Mouse (Mus musculus) testis, adult 2 months (tissue): ENCODE data around the gene Pde11a. TPM values are rescaled to one million over a fixed set of nuclear protein-coding genes. Genes with fewer than 3 reads are reported as not detected.

Experiments
- H3K27ac ChIP-seq: fragments of 200-500 bp; 2 replicates; pipeline ENCODE4 v1.5.1; 2012; ENCODE audit warnings: low read depth, low read length; ENCODE audit not compliant: control insufficient read depth, insufficient read depth
- H3K27me3 ChIP-seq: fragments of 200-500 bp; 2 replicates; pipeline ENCODE4 v1.6.1; 2012; ENCODE audit warnings: mild to moderate bottlenecking, low read length, moderate library complexity; ENCODE audit not compliant: control insufficient read depth, insufficient read depth
- H3K36me3 ChIP-seq: fragments of 200-500 bp; 2 replicates; pipeline ENCODE4 v1.6.1; 2012; ENCODE audit warnings: mild to moderate bottlenecking, low read length; ENCODE audit not compliant: control insufficient read depth, insufficient read depth
- H3K4me1 ChIP-seq: fragments of 200-500 bp; 2 replicates; pipeline ENCODE4 v1.6.1; 2012; ENCODE audit warnings: low read length; ENCODE audit not compliant: control insufficient read depth, insufficient read depth
- H3K4me3 ChIP-seq: fragments of 200-500 bp; 2 replicates; pipeline ENCODE4 v1.5.1; 2012; ENCODE audit warnings: low read depth, mild to moderate bottlenecking, low read length, moderate library complexity, mixed read lengths; ENCODE audit not compliant: control insufficient read depth
- CTCF ChIP-seq: fragments of 200-500 bp; IDR thresholded peaks from 2 replicates; pipeline ENCODE4 v1.5.1; 2012; ENCODE audit warnings: low read depth, mild to moderate bottlenecking, inconsistent platforms, low read length, moderate library complexity; ENCODE audit not compliant: control insufficient read depth, insufficient read depth, insufficient replicate concordance
- POLR2A ChIP-seq: fragments of 200-500 bp; IDR thresholded peaks from 2 replicates; pipeline ENCODE4 v1.6.1; 2012; ENCODE audit warnings: low read depth, mild to moderate bottlenecking, inconsistent platforms, low read length, moderate library complexity; ENCODE audit not compliant: control insufficient read depth
- polyA plus RNA-seq: library from polyadenylated mRNA; depleted of rRNA; stranded (reverse); fragments of >200 nt; gene quantifications from 2 replicates; pipeline ENCODE4 v1.2.3, GENCODE M21; 2012

Gene Pde11a
- polyA plus RNA-seq, 1 experiment, result 0.53 TPM

GRCm38 (mm10) chr2:76237638-76238420, 100.7 kb downstream of the Pde11a start:
- Histone ChIP-seq H3K36me3 (no peaks in the 10 kb centered on the region), H3K4me1 (no peaks in the 10 kb centered on the region), H3K4me3 (no peak overlapping the region), H3K27me3 (no peaks in the 10 kb centered on the region), H3K27ac (no peak overlapping the region)
- no peak for TF ChIP-seq POLR2A
- no peak for TF ChIP-seq CTCF

GRCm38 (mm10) chr2:76220364-76221108, 118.0 kb downstream of the Pde11a start:
- no peak overlapping the region for H3K27ac ChIP-seq
- peaks cover 2% of the 10 kb centered on the region for H3K4me1 ChIP-seq
- H3K27me3 ChIP-seq, result no peaks in the 10 kb centered on the region
- no peak overlapping the region for H3K4me3 ChIP-seq
- TF ChIP-seq POLR2A (no peak), CTCF (no peak)
- no peaks in the 10 kb centered on the region for H3K36me3 ChIP-seq

- H3K4me3 ChIP-seq, result no peak overlapping the region
- TF ChIP-seq POLR2A (no peak), CTCF (no peak)
- H3K4me1 ChIP-seq, result peaks cover 2% of the 10 kb centered on the region
- H3K27ac ChIP-seq, result no peak overlapping the region
- no peaks in the 10 kb centered on the region for H3K27me3 ChIP-seq
- no peaks in the 10 kb centered on the region for H3K36me3 ChIP-seq
These were observed 119.0 kb downstream of the Pde11a start for GRCm38 (mm10) chr2:76219540-76219939.

GRCm38 (mm10) chr2:76216146-76216545, 122.4 kb downstream of the Pde11a start:
- TF ChIP-seq CTCF (peak; percentile 91), POLR2A (no peak)
- Histone ChIP-seq H3K4me1 (peaks cover 2% of the 10 kb centered on the region), H3K27me3 (no peaks in the 10 kb centered on the region), H3K4me3 (no peak overlapping the region), H3K36me3 (no peaks in the 10 kb centered on the region), H3K27ac (no peak overlapping the region)

- TF ChIP-seq POLR2A (no peak), CTCF (no peak)
- Histone ChIP-seq H3K27ac (no peak overlapping the region), H3K4me1 (peaks cover 2% of the 10 kb centered on the region), H3K4me3 (no peak overlapping the region), H3K36me3 (no peaks in the 10 kb centered on the region), H3K27me3 (no peaks in the 10 kb centered on the region)
These were observed 123.4 kb downstream of the Pde11a start for GRCm38 (mm10) chr2:76215219-76215618.

GRCm38 (mm10) chr2:76185126-76185525, 153.4 kb downstream of the Pde11a start:
- no peak overlapping the region for H3K27ac ChIP-seq

GRCm38 (mm10) chr2:76162822-76163221, 175.8 kb downstream of the Pde11a start:
- Histone ChIP-seq H3K4me3 (no peak overlapping the region), H3K4me1 (no peaks in the 10 kb centered on the region), H3K27ac (no peak overlapping the region), H3K36me3 (no peaks in the 10 kb centered on the region), H3K27me3 (no peaks in the 10 kb centered on the region)
- no peak for TF ChIP-seq POLR2A
- no peak for TF ChIP-seq CTCF

More at GRCm38 (mm10) chr2:76185126-76185525, 153.4 kb downstream of the Pde11a start:
- Histone ChIP-seq H3K4me1 (no peaks in the 10 kb centered on the region), H3K36me3 (no peaks in the 10 kb centered on the region), H3K27me3 (no peaks in the 10 kb centered on the region), H3K4me3 (no peak overlapping the region)
- TF ChIP-seq POLR2A (no peak), CTCF (no peak)
